Mouse (Mus musculus): Measurements from ENCODE around the gene Tgfbr3.

DNA sequence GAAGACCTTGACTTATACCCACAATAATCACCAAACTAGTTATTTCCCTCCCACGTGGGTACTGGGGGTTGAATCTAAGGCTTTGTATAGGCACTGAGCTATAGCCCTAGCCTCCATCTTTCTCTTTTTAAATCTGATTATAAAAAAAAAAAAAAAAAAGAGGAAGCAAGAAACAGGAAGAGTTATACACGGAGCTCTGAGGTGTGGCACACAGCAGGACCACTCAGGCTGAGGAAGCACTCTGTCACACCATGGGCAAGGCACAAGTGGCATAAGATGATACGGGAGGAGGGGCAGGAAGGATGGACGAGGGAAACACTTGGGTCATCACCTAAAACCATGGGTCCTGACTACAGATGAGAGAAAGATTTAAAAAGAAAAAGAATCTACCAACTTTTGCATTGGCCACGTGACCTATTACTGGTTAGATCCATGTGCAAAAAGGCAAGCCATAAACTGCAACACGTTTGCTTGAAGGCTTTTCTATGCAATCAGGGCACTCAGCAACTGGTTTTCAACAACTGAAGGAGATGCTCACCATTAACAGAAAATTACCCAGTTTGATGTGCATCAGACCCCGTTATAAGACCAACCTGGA, 64.5 kb downstream of the Tgfbr3 start:
- no peak for TF ChIP-seq CTCF (IDR thresholded peaks at IDR 0.05; ENCODE audit: borderline replicate concordance, control insufficient read depth, extremely low read depth, insufficient read depth, low read length, poor library complexity)
- TF ChIP-seq POLR2A (IDR thresholded peaks at IDR 0.05; ENCODE audit: control insufficient read depth, extremely low read depth, insufficient read depth, low read length, poor library complexity) = no peak
